Mouse (Mus musculus) retina, postnatal 7 days (tissue): ENCODE data around the gene Mrpl44.

Experiments used
- DNase-seq: peaks from one replicate; pipeline ENCODE4 v3.0.0-alpha.2; 2012; ENCODE audit warnings: low read depth, low spot score

Mrpl44 gene

DNA sequence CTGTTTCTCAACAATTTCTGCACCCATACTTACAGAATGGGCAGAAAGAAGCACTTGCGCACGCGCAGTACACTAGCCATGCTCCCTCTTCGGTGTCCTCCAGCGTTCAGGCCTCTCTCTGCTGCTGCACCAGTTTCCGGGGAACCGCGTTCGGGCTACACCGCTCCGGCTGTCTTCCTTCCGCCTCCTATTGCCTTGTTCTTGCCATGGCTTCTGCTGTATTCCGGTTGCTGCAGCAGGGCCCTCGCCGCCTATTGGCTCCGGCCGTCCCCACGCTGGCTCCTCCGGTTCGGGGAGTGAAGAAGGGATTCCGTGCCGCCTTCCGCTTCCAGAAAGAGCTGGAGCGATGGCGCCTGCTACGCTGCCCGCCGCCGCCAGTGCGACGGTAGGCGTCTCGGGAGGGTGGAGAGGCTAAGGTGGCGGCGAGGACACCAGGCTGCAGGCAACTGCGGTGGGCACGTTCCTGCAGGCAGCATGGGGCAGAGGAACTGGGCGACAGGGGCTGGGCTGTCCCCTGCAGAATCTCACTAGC lies at the start of gene Mrpl44, which contains the start of gene Wdfy1:
Gene Mrpl44 (plus strand): TSS at position 92 of the 532 bp plus-strand sequence.
Gene Wdfy1 (minus strand): TSS at position 217 of the 532 bp plus-strand sequence.
- DNase-seq: peak; percentile 95

DNA sequence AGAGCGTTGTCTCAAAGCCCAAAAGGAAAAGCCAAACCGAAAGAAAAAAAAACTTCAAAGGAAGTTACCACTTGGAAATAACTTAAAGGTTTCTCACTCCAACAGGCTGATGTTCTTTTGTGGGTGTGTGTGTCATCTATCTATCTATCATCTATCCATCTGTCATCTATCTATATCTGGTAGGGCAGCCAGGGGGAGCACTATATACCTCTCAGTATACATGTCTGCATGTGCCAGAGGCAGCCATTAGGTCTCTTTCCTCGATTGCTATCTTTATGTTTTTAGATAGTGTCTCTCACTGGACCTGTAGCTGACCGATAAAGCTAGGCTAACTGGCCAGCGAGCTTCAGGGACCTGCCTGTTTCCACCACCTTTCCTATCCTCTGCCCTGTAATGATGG lies 41.0 kb upstream of the Mrpl44 start:
- no peak for DNase-seq

DNA sequence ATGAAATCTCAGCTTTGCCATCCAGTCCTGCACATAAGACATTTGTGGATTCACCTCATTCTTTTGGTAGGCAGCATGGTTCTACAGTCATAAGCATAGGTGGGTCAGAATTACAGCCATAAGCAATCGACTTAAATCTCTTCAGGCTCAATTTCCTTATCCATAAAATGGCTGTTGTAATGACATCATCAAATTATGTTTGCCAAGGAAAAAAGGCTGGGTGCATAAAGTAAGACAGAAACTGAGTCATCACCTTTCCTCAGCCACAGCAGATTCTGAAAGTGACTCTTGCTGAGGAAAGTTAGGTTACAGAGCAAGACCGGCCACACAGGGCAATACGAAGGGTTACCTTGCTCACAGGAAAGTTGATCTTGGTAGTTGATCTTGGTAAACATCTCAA lies 39.4 kb upstream of the Mrpl44 start:
- no peak for DNase-seq

DNA sequence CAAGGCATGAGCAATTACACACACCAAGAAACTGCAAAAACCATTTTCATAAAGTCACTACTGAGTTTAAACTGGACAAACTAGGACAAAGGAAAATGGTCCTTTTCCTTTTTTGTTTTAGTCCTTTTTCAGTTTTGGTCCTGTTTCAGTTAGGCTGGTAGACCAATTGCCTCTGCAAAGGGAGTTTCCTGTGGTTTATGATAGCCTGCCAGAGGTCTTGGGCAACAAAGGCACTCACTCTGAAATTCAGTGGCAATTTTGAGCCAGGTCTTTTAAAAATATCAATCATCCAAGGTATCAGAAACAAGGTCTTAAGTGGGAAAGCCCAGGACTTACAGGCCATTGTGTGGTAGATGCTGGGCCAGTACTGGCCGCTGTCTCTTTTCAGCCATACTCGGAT lies 36.1 kb upstream of the Mrpl44 start:
- DNase-seq: no peak

DNA sequence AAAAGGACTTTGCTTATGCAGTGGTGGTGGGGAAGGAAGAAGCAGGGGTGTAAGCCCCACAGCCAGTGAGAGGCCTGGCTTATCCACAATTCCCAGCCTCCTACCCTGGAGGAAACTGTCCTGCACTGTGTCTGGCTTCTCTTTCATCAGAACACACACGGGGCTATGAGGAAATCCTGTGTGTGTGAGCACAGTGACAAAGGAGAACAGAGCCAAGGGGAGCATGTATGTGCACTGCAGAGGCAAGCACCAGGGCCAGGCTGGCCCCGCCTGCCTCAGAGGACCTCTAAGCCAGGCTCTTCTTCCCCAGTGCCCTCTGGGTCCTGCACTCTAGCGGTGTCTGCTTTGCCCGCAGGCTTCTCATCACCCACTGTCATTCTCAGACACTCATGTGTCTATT lies 34.8 kb upstream of the Mrpl44 start:
- no peak for DNase-seq

DNA sequence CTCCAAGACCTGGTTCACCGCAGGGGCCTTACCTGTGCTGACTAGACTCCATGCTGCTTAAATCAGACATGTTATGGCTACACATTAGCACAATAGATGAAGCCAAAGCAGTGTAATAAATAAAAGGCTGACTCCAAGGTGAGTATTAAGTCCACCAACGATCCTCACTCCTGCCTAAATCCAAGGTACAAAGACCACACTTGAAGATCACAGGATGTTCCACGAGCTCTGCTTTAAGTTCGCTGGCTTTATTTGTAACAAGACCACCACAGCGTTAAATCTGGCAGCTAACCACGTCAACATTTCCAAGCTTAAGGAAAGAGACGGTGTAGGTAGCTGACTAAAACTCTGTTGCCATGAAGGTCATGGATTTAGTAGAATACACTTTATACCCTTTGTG lies 32.9 kb upstream of the Mrpl44 start:
- DNase-seq: no peak

DNA sequence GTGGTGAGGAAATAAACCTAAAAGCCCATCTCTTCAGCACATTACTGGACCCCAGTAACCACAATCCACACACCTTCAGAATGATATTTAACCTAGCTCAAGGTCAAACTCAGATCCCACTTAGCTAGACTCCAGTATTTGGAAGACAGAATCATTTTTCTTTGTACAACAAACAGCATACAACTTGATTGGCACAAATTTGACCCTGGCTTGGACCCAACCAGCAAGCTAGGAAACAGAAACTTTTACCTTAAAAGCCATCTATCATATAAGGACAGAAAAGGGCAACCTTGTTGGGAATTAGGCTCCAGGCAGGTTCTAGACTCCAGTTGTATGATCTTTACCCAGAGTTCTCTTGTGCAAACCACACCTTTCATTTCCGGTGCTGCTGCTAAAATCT lies 32.4 kb upstream of the Mrpl44 start:
- DNase-seq: no peak

DNA sequence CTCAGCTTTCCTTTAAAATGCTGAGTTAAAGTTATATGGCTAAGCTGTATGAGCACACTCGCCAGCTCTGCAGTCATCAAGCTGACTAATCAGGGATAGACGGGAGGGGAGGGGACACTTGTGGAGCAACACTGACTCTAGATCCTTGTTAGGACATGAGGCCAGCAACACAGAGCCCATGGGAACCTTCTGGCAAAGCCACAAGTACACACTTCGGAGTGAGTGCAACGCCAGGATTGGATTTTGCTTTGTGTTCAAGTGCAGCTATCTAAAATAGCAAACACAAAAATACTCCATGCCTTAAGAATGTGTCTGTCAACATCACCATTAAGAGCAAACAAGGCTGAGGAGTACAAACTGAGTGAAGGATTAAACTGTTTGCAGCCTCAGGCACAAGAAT lies 29.8 kb upstream of the Mrpl44 start:
- no peak for DNase-seq

DNA sequence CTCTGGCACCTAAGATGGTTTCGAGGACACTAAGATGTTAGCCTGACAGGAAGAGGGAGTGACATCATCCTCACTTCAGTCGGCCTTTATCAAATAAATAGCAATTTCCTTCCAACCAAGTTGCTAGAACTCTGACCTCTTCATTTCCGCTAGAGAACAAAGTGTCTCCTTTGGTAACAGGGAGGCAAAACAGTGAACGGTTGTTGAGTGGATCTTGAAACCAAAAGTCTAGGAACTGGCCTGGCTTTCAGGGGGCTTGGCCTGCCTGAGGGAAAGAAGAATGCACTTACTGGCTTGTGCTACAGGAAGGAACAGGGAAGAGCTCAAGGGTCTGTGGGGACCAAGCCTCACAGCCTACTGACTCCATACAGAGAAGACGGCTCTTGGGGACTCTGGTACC lies 24.6 kb upstream of the Mrpl44 start:
- no peak for DNase-seq

DNA sequence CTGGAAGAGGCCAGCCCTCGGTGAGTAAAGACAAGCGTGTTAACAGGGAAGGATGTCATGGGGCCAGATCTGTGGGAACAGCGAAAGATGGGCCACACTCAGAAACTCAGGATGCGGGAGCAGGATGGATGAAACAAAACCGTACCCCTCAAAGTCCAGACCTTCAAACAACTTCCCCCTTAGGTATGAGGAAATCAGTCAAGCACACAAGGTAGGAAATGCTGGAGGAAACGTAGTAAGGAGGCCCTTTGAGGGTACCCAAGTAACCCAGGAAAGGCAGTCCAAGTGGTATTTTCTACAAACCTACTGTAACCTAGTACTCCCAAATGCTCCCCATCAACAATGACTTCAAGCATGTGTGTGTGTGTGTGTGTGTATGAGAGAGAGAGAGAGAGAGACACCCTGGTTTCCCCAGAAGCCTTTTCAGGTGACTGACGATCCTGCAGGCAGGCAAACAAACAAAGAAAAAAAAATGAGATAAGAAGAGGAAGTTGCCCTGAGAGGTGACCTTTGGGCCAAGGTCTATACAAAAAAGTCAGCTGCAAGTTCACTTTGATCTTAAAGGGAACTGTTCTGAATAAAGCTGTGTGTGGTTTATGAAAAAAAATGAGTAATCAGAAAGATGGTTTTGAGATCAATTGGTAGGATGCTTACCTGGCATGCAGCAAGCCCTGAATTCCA lies 23.7 kb upstream of the Mrpl44 start:
- no peak for DNase-seq

DNA sequence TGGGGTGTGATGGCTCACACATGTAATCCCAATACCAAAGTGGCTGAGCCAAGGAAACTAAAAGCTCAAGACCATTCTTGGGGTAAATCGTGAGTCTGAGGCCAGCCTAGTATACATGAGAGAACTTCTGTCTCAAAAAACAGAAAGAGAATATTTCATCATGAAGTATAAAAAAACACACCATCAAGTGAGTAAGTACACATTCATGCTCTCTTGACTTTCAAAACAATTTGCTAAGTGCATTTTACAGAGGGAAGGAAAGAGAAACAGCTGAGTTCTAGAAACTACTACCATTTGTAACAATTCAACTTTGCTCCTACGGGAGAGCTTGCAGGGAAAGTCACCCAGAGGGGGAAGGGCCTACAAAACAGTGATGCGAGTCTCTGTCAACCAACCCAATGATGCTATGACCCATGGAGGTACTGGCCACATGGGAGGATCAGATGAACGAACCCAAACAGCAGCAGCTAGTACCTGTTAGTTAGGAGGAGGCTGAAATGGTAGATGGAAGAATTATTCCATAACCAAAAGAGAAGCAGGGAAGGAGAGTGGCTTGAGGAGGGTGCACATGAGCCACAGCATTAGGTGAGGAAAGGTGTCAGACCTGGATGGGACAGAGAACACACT lies 23.0 kb upstream of the Mrpl44 start:
- DNase-seq: no peak

DNA sequence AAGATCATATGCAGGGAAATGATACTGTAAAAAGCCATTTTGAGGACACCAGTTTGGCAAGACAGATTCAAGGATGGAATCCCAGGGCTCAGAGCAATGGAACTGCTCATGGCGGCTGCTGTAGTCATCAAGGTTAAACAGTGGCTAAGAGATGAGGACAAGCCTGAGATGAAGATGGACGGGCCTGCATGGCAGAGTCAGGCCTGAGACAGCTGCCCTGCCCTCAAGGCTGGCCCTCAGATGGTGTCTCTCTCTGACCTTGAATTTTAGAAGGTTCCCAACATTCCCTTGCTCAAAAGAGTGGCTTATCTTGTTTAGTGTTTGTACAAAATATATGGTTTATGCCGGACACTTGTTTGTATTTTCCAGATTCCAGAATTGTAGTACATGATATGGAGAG lies 22.4 kb upstream of the Mrpl44 start:
- no peak for DNase-seq

DNA sequence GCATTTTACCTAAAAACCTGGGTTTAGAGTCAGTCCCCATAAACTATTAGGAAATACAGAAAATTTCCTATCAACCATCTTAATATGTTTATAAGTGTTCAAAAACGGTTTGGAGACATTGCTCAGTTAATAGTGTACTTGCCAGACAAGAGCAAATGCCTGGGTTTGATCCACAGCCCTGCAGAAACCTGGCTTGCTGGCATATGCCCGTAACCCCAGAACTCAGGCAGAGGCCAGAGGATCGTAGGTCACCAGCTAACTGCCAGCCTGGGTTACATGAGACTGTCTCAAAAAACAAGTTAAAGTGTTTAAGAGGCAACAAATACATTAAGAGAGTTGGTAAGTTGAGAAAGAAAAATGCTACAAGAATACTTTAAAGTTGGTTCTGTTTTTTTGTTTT lies 20.9 kb upstream of the Mrpl44 start:
- DNase-seq: no peak

DNA sequence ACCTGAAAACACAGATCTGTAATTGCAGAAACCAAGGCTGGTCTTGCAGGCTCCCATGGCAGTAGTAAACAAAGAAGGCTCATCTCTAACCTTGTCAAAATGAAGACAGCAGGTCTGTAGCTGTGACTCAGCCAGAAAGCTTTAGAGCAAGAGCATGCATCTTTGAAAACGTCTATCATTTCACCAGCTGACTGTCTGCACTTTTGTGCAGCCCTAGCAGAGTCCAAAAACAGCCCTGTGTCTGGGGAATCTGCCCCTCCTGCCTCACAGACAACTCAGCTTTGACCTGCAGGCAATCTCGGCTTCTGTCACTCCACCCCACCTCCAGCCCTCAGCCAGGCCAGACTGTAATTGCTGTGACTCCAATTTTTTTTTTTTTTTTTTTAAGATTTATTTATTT lies 20.4 kb upstream of the Mrpl44 start:
- DNase-seq: no peak

DNA sequence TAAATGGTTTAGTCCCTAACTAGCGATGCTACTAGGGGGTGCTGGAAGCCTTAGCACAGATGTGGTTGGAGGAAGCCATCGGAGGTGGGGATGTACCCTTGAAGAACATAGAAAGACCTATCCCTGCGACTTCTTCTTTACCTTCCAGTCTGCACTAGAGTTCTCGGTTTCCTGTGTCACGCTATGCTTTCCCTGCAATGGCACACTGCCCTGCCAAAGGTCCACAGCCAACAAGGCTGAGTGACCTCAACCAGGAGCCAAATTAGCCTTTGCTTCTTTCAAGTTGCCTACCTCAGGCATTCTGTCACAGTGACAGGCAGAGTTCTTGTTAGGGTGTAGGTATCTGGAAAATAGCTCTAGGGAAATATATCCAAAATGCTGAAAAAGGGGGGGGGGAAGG lies 19.4 kb upstream of the Mrpl44 start:
- no peak for DNase-seq

DNA sequence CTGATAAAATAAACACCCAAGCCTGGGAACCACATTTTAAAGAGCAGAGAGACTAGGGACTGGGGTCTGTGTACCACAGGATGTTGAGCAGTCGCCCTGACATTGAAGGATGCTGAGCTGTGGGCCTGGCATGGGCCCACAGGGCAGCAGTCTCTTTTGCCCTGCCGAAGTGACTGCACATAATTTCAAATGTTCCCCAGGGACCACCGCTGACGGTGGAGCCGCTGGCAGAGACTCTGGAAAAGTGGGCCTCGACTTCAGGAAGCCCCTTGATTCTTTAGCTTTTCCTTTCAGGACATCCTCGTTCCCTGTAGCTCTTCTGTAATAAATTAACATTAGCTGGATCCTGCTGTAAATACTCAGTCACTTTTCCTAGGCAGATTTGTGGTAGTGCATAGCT lies 18.7 kb upstream of the Mrpl44 start:
- DNase-seq: no peak

DNA sequence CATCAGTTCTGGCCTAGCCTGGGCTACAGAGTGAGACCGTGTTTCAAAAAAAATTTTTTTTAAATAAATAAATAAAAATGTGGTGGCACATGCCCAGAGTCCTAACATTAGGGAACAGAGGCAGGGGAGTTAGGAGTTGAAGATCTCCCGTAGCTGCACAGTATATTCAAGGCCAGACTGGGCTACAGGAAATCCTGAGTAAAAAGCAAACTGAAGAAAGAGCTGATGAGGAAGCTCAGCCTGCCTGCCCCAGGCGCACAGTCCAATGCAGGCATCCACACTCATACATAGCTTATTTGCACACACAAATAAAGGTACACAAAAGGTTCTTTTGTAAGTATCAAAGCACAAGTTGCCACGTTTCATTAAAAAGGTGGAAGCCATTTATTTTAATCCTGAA lies 18.2 kb upstream of the Mrpl44 start:
- DNase-seq: no peak

DNA sequence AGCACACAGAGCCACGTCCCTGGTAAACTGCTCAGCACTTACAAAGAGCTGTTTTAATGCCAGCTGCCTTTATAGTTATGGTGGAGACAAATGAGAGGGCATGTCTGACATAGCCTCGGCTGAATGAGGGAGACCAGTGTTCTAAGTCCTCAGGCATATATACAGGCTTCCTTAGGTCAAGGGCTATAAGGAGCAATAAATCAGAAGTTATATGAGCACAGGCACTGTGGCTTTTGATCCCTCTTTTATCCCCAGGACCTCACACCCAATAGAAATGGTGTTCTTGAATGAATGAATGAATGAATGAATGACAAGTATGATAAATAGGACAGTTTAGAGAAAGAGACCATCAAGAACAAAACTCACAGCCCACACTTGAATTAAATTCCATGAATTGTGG lies 16.8 kb upstream of the Mrpl44 start:
- DNase-seq: no peak

DNA sequence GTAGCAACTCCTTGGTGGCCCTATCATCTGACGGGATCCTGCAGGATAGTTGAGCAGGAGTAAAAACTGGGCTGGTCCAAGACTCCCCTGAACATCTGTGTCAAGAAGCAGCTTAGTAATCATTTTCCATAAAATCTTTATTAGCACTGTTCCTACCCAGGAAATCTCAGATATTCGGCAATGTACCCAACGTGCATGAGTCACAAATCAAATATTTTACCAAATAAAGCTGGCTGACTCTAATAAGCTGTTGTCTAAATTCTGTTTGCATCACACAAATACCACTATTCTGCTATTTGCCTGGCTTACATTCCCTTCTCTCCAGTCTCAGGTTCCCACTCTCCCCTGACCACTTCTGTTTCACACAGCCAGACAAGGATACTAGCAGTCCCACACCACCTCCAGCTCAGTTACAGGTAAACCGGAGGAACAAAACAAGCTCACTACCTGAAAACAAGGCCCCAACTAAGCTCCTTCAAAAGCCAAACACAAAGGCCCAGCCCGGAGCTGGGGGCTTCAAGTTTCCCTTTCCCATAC lies 16.3 kb upstream of the Mrpl44 start:
- DNase-seq: no peak

DNA sequence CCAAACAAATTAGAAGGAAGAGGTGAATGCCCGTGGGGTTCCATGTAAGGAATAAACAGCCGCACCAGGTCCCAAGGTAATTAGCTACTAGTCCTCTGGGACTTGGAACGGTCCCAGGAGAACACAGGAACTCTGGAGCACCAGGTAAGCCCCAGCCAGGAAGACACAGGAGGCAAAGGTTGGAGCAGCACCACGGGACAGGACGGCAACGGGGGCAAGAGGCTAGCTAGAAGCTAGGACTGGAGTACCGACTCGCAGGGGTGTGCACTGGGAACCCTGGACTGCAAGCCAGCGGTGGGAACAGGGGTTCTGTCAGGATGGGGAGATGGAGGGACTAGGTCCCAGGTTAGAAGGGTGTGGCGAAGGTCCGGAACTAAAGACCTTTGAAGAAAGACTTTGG lies 15.2 kb upstream of the Mrpl44 start:
- no peak for DNase-seq

DNA sequence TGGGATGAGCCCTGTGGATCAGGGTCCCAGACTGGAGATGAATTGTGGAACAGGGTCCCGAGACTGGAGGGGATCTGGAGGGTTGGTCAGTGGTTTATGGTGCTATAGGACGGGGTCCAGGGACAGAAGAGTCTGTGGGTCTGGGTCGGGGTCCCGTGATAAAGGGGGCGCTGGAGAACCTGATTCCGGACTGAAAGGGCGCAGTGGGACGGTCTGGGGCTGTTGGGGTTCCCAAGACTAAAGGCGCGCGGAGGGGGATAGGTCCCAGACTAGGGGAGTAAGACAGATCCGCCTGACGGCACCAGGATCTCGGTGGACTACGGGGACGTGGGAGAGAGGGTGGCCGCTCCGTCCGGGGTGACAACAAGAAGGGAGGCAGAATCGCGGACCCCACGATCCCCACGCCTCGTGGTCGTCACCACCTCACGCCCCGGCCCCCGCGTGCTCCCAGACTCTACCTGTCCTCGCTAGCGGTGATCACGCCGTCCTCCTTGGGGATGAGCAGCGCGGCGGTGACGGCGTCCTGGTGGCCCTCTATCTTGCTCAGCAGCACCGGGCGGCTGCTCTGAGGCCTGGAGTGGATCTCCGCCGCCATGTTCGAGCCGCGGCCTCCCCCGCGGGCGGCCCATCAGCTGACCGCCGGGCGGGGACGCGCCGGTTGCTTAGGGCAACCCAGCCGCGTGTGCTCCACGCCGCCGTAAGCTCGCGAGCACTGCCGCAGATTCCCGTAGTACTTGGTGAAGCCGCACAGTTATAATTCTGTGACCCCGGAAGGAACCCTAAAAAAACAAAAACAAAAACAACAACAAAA lies 14.5 kb upstream of the Mrpl44 start:
- peak; percentile 70 for DNase-seq

DNA sequence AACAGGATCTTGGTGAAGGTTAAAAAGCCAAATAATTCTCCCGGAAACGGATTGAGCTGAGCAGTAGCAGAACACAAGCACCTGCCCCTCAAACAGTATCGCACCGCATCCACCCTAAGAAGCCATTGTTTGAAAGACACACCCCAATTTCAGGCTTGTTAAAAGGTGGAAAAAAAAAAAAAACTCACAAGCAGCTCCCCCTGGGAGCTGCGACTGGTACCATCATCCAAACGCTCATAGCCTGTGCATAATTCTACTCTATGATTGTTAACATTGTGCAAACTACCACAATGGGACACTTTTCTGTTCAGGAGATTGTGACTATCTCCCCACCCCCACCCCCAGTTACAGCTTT lies 13.9 kb upstream of the Mrpl44 start:
- DNase-seq: no peak
